Mouse (Mus musculus) CD4-positive, CD25-positive, alpha-beta regulatory T cell (primary cell): ENCODE measurements around the gene Mss51. TPM values are rescaled to one million over a fixed set of nuclear protein-coding genes. Genes with fewer than 3 reads are reported as not detected.

Source experiments
- polyA plus RNA-seq: library from polyadenylated mRNA; unstranded; fragments of 100-300 nt; shearing (Covaris generic); gene quantifications from one replicate; pipeline ENCODE4 v1.2.1, GENCODE M21; 2017

The Mss51 gene
- 1.7 TPM for polyA plus RNA-seq

GRCm38 (mm10) chr14:20496603-20497002 is at the start of gene Mss51:
Mss51 (minus strand) TSS chr14:20496901.

GRCm38 (mm10) chr14:20546415-20546814 is 49.7 kb upstream of the Mss51 start, which contains the start of gene Ppp3cb:
Ppp3cb (minus strand) TSS chr14:20546573.

GRCm38 (mm10) chr14:20479291-20480194 is 17.2 kb downstream of the Mss51 start, which contains the start of gene Anxa7:
Anxa7 (minus strand) TSS chr14:20480133.

GRCm38 (mm10) chr14:20451765-20452331 is 44.9 kb downstream of the Mss51 start, which contains the start of gene Cfap70:
Cfap70 (minus strand) TSS chr14:20452226.

Other genes starting within 250 kb of the Mss51 start
- gene Kcnk16, start 227.7 kb downstream of the Mss51 start, polyA plus RNA-seq, result not detected
- 17.6 TPM for gene Nudt13, start 202.2 kb downstream of the Mss51 start, polyA plus RNA-seq
- 61.1 TPM for gene Ecd, start 148.8 kb downstream of the Mss51 start, polyA plus RNA-seq
- gene Fam149b, start 148.7 kb downstream of the Mss51 start, polyA plus RNA-seq, result 75.8 TPM
- 145 TPM for gene Dnajc9, start 108.0 kb downstream of the Mss51 start, polyA plus RNA-seq
- 98.6 TPM for gene Mrps16, start 103.3 kb downstream of the Mss51 start, polyA plus RNA-seq
- not detected for gene Cfap70, start 44.7 kb downstream of the Mss51 start, polyA plus RNA-seq
- gene Anxa7, start 16.8 kb downstream of the Mss51 start, polyA plus RNA-seq, result 44.0 TPM
- 31.4 TPM for gene Ppp3cb, start 49.7 kb upstream of the Mss51 start, polyA plus RNA-seq
- gene Usp54, start 144.2 kb upstream of the Mss51 start, polyA plus RNA-seq, result 3.5 TPM
- gene Myoz1, start 159.6 kb upstream of the Mss51 start, polyA plus RNA-seq, result not detected
- not detected for gene Synpo2l, start 171.5 kb upstream of the Mss51 start, polyA plus RNA-seq
- gene Sec24c, start 177.4 kb upstream of the Mss51 start, polyA plus RNA-seq, result 226 TPM
- gene Fut11, start 198.1 kb upstream of the Mss51 start, polyA plus RNA-seq, result 12.2 TPM
- 127 TPM for gene Chchd1, start 206.1 kb upstream of the Mss51 start, polyA plus RNA-seq
- 49.7 TPM for gene Zswim8, start 210.7 kb upstream of the Mss51 start, polyA plus RNA-seq
- 54.5 TPM for gene Ndst2, start 237.7 kb upstream of the Mss51 start, polyA plus RNA-seq